Mouse (Mus musculus): ENCODE measurements around the gene Pole3. TPM values are rescaled to one million over a fixed set of nuclear protein-coding genes. Genes with fewer than 3 reads are reported as not detected.

Gene Pole3
- polyA plus RNA-seq, 1 experiment, result 33.8 TPM

- no peak for TF ChIP-seq POLR2A (IDR thresholded peaks at IDR 0.05; ENCODE audit: borderline replicate concordance, low read depth, low read length)
- no peak for TF ChIP-seq CTCF (IDR thresholded peaks at IDR 0.05; ENCODE audit: low read depth, low read length)
- 0 out of 2 replicates have a peak, but pooled peaks cover 6% of the 10 kb centered on the region for H3K4me1 ChIP-seq (ENCODE audit: control insufficient read depth, insufficient read depth, low read length)
- no peak overlapping the region for H3K27ac ChIP-seq (ENCODE audit: insufficient read depth, low read depth, low read length)
- no peak overlapping the region for H3K4me3 ChIP-seq (ENCODE audit: insufficient read depth, low read length)
These were observed 24.1 kb downstream of the Pole3 start for GRCm38 (mm10) chr4:62500799-62501198.

- Histone ChIP-seq H3K4me3 (ENCODE audit: insufficient read depth, low read length) (no peak overlapping the region), H3K4me1 (ENCODE audit: control insufficient read depth, insufficient read depth, low read length) (0 out of 2 replicates have a peak, but pooled peaks cover 4% of the 10 kb centered on the region)
- no peak for TF ChIP-seq CTCF (IDR thresholded peaks at IDR 0.05; ENCODE audit: low read depth, low read length)
These were observed 28.1 kb downstream of the Pole3 start for GRCm38 (mm10) chr4:62496815-62497214.

GRCm38 (mm10) chr4:62495946-62496345 lies 28.9 kb downstream of the Pole3 start:
- TF ChIP-seq CTCF (IDR thresholded peaks at IDR 0.05; ENCODE audit: low read depth, low read length), result no peak
- TF ChIP-seq POLR2A (IDR thresholded peaks at IDR 0.05; ENCODE audit: borderline replicate concordance, low read depth, low read length), result no peak

More at GRCm38 (mm10) chr4:62496815-62497214, 28.1 kb downstream of the Pole3 start:
- no peak overlapping the region for H3K27ac ChIP-seq (ENCODE audit: insufficient read depth, low read depth, low read length)

GRCm38 (mm10) chr4:62494230-62494629 lies 30.6 kb downstream of the Pole3 start:
- TF ChIP-seq CTCF (IDR thresholded peaks at IDR 0.05; ENCODE audit: low read depth, low read length) (no peak), POLR2A (IDR thresholded peaks at IDR 0.05; ENCODE audit: borderline replicate concordance, low read depth, low read length) (no peak)
- Histone ChIP-seq H3K27ac (ENCODE audit: insufficient read depth, low read depth, low read length) (no peak overlapping the region), H3K4me3 (ENCODE audit: insufficient read depth, low read length) (no peak overlapping the region), H3K4me1 (ENCODE audit: control insufficient read depth, insufficient read depth, low read length) (0 out of 2 replicates have a peak, but pooled peaks cover 2% of the 10 kb centered on the region)

More at GRCm38 (mm10) chr4:62495946-62496345, 28.9 kb downstream of the Pole3 start:
- Histone ChIP-seq H3K27ac (ENCODE audit: insufficient read depth, low read depth, low read length) (no peak overlapping the region), H3K4me3 (ENCODE audit: insufficient read depth, low read length) (no peak overlapping the region), H3K4me1 (ENCODE audit: control insufficient read depth, insufficient read depth, low read length) (0 out of 2 replicates have a peak, but pooled peaks cover 2% of the 10 kb centered on the region)

- H3K27ac ChIP-seq (ENCODE audit: insufficient read depth, low read depth, low read length), result no peak overlapping the region
- TF ChIP-seq POLR2A (IDR thresholded peaks at IDR 0.05; ENCODE audit: borderline replicate concordance, low read depth, low read length) (no peak), CTCF (IDR thresholded peaks at IDR 0.05; ENCODE audit: low read depth, low read length) (no peak)
These were observed 32.2 kb downstream of the Pole3 start for GRCm38 (mm10) chr4:62492682-62493081.

GRCm38 (mm10) chr4:62487914-62488313 lies 37.0 kb downstream of the Pole3 start:
- TF ChIP-seq POLR2A (IDR thresholded peaks at IDR 0.05; ENCODE audit: borderline replicate concordance, low read depth, low read length) (no peak), CTCF (IDR thresholded peaks at IDR 0.05; ENCODE audit: low read depth, low read length) (no peak)
- H3K4me3 ChIP-seq (ENCODE audit: insufficient read depth, low read length), result no peak overlapping the region
- H3K27ac ChIP-seq (ENCODE audit: insufficient read depth, low read depth, low read length), result no peak overlapping the region
- peaks cover 11% of the 10 kb centered on the region for H3K4me1 ChIP-seq (ENCODE audit: control insufficient read depth, insufficient read depth, low read length)

More at GRCm38 (mm10) chr4:62492682-62493081, 32.2 kb downstream of the Pole3 start:
- no peak overlapping the region for H3K4me3 ChIP-seq (ENCODE audit: insufficient read depth, low read length)
- 0 out of 2 replicates have a peak, but pooled peaks cover 2% of the 10 kb centered on the region for H3K4me1 ChIP-seq (ENCODE audit: control insufficient read depth, insufficient read depth, low read length)

GRCm38 (mm10) chr4:62487172-62487571 lies 37.7 kb downstream of the Pole3 start:
- Histone ChIP-seq H3K27ac (ENCODE audit: insufficient read depth, low read depth, low read length) (no peak overlapping the region), H3K4me3 (ENCODE audit: insufficient read depth, low read length) (no peak overlapping the region), H3K4me1 (ENCODE audit: control insufficient read depth, insufficient read depth, low read length) (peaks cover 11% of the 10 kb centered on the region)
- TF ChIP-seq CTCF (IDR thresholded peaks at IDR 0.05; ENCODE audit: low read depth, low read length), result no peak
- no peak for TF ChIP-seq POLR2A (IDR thresholded peaks at IDR 0.05; ENCODE audit: borderline replicate concordance, low read depth, low read length)

- Histone ChIP-seq H3K27ac (ENCODE audit: insufficient read depth, low read depth, low read length) (no peak overlapping the region), H3K4me3 (ENCODE audit: insufficient read depth, low read length) (no peak overlapping the region), H3K4me1 (ENCODE audit: control insufficient read depth, insufficient read depth, low read length) (peaks cover 11% of the 10 kb centered on the region)
- TF ChIP-seq POLR2A (IDR thresholded peaks at IDR 0.05; ENCODE audit: borderline replicate concordance, low read depth, low read length) (no peak), CTCF (IDR thresholded peaks at IDR 0.05; ENCODE audit: low read depth, low read length) (no peak)
These were observed 38.6 kb downstream of the Pole3 start for GRCm38 (mm10) chr4:62486162-62486696.

GRCm38 (mm10) chr4:62485450-62486161 lies 39.3 kb downstream of the Pole3 start:
- Histone ChIP-seq H3K27ac (ENCODE audit: insufficient read depth, low read depth, low read length) (no peak overlapping the region), H3K4me3 (ENCODE audit: insufficient read depth, low read length) (no peak overlapping the region), H3K4me1 (ENCODE audit: control insufficient read depth, insufficient read depth, low read length) (peaks cover 14% of the 10 kb centered on the region)
- no peak for TF ChIP-seq POLR2A (IDR thresholded peaks at IDR 0.05; ENCODE audit: borderline replicate concordance, low read depth, low read length)
- no peak for TF ChIP-seq CTCF (IDR thresholded peaks at IDR 0.05; ENCODE audit: low read depth, low read length)

- H3K4me3 ChIP-seq (ENCODE audit: insufficient read depth, low read length), result no peak overlapping the region
- TF ChIP-seq POLR2A (IDR thresholded peaks at IDR 0.05; ENCODE audit: borderline replicate concordance, low read depth, low read length), result no peak
- TF ChIP-seq CTCF (IDR thresholded peaks at IDR 0.05; ENCODE audit: low read depth, low read length), result no peak
- H3K4me1 ChIP-seq (ENCODE audit: control insufficient read depth, insufficient read depth, low read length), result peaks cover 16% of the 10 kb centered on the region
- no peak overlapping the region for H3K27ac ChIP-seq (ENCODE audit: insufficient read depth, low read depth, low read length)
These were observed 39.9 kb downstream of the Pole3 start for GRCm38 (mm10) chr4:62484928-62485327.

All from bone marrow macrophage, adult 2 months (primary cell).